Mouse (Mus musculus) gastrocnemius, postnatal 14 days (tissue): ENCODE measurements around the gene Dusp23. TPM values are rescaled to one million over a fixed set of nuclear protein-coding genes. Genes with fewer than 3 reads are reported as not detected.

ENCODE experiments used
- DNase-seq: peaks from one replicate; pipeline ENCODE4 v3.0.0; 2021; ENCODE audit warnings: mixed read lengths
- intact Hi-C: fragments of 180-260 bp; cut with DNase I; formaldehyde crosslinking; loops from one replicate; pipeline ENCODE4 v1.15.1; 2025; ENCODE audit warnings: low total_unique reads
- long read RNA-seq, 2 experiments: library from polyadenylated mRNA; stranded (forward); transcript quantifications; one replicate each; pipeline ENCODE4 v2.0.0; 2021
- total RNA-seq, 2 experiments: library from RNA; stranded (reverse); gene quantifications; 2 replicates each; pipeline ENCODE4 v1.2.3; 2021

Dusp23 gene
- total RNA-seq: 10 to 100 TPM; 17.4 to 18.4 TPM
- long read RNA-seq, experiment 1, transcript Dusp23-201 (2 exons, 1,410 nt): major isoform, 27 of 28 reads
- long read RNA-seq, experiment 1, partial matches to known transcripts: 0 of 28 reads
- long read RNA-seq, experiment 1, other reads (novel, unspliced or antisense): 1 of 28 reads
- long read RNA-seq, experiment 2, transcript Dusp23-201 (2 exons, 1,410 nt): major isoform, 32 of 33 reads
- long read RNA-seq, experiment 2, partial matches to known transcripts: 1 of 33 reads
- long read RNA-seq, experiment 2, other reads (novel, unspliced or antisense): 0 of 33 reads

- DNase-seq: peak; percentile 99
- intact Hi-C loops: loop anchor here (10.0 kb wide), 1 partner anchor 218 kb away; no protein-coding TSS in a partner anchor
These were observed at the start of gene Dusp23 for GRCm38 (mm10) chr1:172632451-172633326. Gene Dusp23 (minus strand): TSS chr1:172632962.

GRCm38 (mm10) chr1:172680742-172681141 lies 48.0 kb upstream of the Dusp23 start:
- no peak for DNase-seq
- intact Hi-C loops: no loop called here

- DNase-seq: no peak
- intact Hi-C loops: no loop called here
These were observed 38.0 kb upstream of the Dusp23 start for GRCm38 (mm10) chr1:172670716-172671115.

- intact Hi-C loops: no loop called here
These were observed 34.8 kb upstream of the Dusp23 start for GRCm38 (mm10) chr1:172667597-172667996.

GRCm38 (mm10) chr1:172665457-172665856 lies 32.7 kb upstream of the Dusp23 start:
- no peak for DNase-seq
- intact Hi-C loops: no loop called here

More at GRCm38 (mm10) chr1:172667597-172667996, 34.8 kb upstream of the Dusp23 start:
- DNase-seq: no peak

- DNase-seq: no peak
- intact Hi-C loops: no loop called here
These were observed 26.9 kb upstream of the Dusp23 start for GRCm38 (mm10) chr1:172659688-172660087.

GRCm38 (mm10) chr1:172657266-172657665 lies 24.5 kb upstream of the Dusp23 start:
- no peak for DNase-seq
- intact Hi-C loops: no loop called here

GRCm38 (mm10) chr1:172653900-172654299 lies 21.1 kb upstream of the Dusp23 start:
- no peak for DNase-seq
- intact Hi-C loops: no loop called here

- intact Hi-C loops: no loop called here
- DNase-seq: no peak
These were observed 19.4 kb upstream of the Dusp23 start for GRCm38 (mm10) chr1:172652040-172652662.

- DNase-seq: no peak
- intact Hi-C loops: no loop called here
These were observed 18.7 kb upstream of the Dusp23 start for GRCm38 (mm10) chr1:172651288-172651987.

- intact Hi-C loops: no loop called here
- DNase-seq: no peak
These were observed 17.9 kb upstream of the Dusp23 start for GRCm38 (mm10) chr1:172650519-172651287.

GRCm38 (mm10) chr1:172649396-172649795 lies 16.6 kb upstream of the Dusp23 start:
- intact Hi-C loops: no loop called here

GRCm38 (mm10) chr1:172647236-172647635 lies 14.5 kb upstream of the Dusp23 start:
- DNase-seq: no peak
- intact Hi-C loops: no loop called here

More at GRCm38 (mm10) chr1:172649396-172649795, 16.6 kb upstream of the Dusp23 start:
- no peak for DNase-seq

GRCm38 (mm10) chr1:172638781-172639180 lies 6.0 kb upstream of the Dusp23 start:
- intact Hi-C loops: loop anchor here (10.0 kb wide), 1 partner anchor 224 kb away; no protein-coding TSS in a partner anchor
- no peak for DNase-seq

- DNase-seq: no peak
- intact Hi-C loops: loop anchor here (10.0 kb wide), 1 partner anchor 223 kb away; no protein-coding TSS in a partner anchor
These were observed 5.0 kb upstream of the Dusp23 start for GRCm38 (mm10) chr1:172637801-172638200.

GRCm38 (mm10) chr1:172636266-172636665 lies 3.5 kb upstream of the Dusp23 start:
- intact Hi-C loops: loop anchor here (10.0 kb wide), 1 partner anchor 221 kb away; no protein-coding TSS in a partner anchor
- DNase-seq: no peak

- intact Hi-C loops: loop anchor here (10.0 kb wide), 1 partner anchor 220 kb away; no protein-coding TSS in a partner anchor
- no peak for DNase-seq
These were observed 2.5 kb upstream of the Dusp23 start for GRCm38 (mm10) chr1:172635258-172635657.

- no peak for DNase-seq
- intact Hi-C loops: loop anchor here (10.0 kb wide), 1 partner anchor 219 kb away; no protein-coding TSS in a partner anchor
These were observed 1.4 kb upstream of the Dusp23 start for GRCm38 (mm10) chr1:172634136-172634535.
